Mouse (Mus musculus) liver, adult 2 months (tissue): ENCODE measurements around the gene Lonp1.

Experiments used
- CTCF ChIP-seq: fragments of 200-500 bp; IDR thresholded peaks from 2 replicates; pipeline ENCODE4 v1.5.1; 2011; ENCODE audit warnings: low read depth, low read length, control low read depth
- POLR2A ChIP-seq: fragments of 200-500 bp; IDR thresholded peaks from 2 replicates; pipeline ENCODE4 v1.6.1; 2011; ENCODE audit warnings: low read length, control low read depth; ENCODE audit not compliant: insufficient read depth; ENCODE audit errors: extremely low read depth

- no peak for TF ChIP-seq CTCF
- TF ChIP-seq POLR2A, result no peak
Observed at GRCm38 (mm10) chr17:56570287-56570686, 56.4 kb downstream of the Lonp1 start.
